Comparison of ENCODE assay signal across 8 mouse cellular contexts in genomic region chr11:69420554-69421000, GRCm38 (mm10). TPM values are rescaled to one million over a fixed set of nuclear protein-coding genes. Genes with fewer than 3 reads are reported as not detected.
A peak's percentile ranks its signal among the peaks of the same experiment; 100 is the strongest.
DNase-seq lines count a peak whose midpoint lies in the region; ATAC-seq and TF ChIP-seq lines count a peak whose summit lies in the region.

No protein-coding gene starts in this region.

- peak overlapping the region; percentile 88 for H3K4me2 ChIP-seq in heart, embryonic 12.5 days
- peak overlapping the region; percentile 99 for H3K4me2 ChIP-seq in forebrain, embryonic 13.5 days
- peak overlapping the region; percentile 95 for H3K4me2 ChIP-seq in liver, embryonic 13.5 days

- peaks cover 42% of the 10 kb centered on the region for H3K4me1 ChIP-seq in heart, embryonic 12.5 days (replicated peaks)
- peaks cover 50% of the 10 kb centered on the region for H3K4me1 ChIP-seq in E14TG2a.4 (replicated peaks; ENCODE audit: low read depth, low read length)
- peaks cover 48% of the 10 kb centered on the region for H3K4me1 ChIP-seq in forebrain, embryonic 13.5 days
- peaks cover 65% of the 10 kb centered on the region for H3K4me1 ChIP-seq in liver, embryonic 13.5 days (replicated peaks)

- no peaks in the 10 kb centered on the region for H3K9me3 ChIP-seq in heart, embryonic 12.5 days (replicated peaks)
- no peaks in the 10 kb centered on the region for H3K9me3 ChIP-seq in E14TG2a.4 (ENCODE audit: low read length)
- H3K9me3 ChIP-seq in forebrain, embryonic 13.5 days (replicated peaks) = no peaks in the 10 kb centered on the region
- no peaks in the 10 kb centered on the region for H3K9me3 ChIP-seq in liver, embryonic 13.5 days (replicated peaks)

- H3K27me3 ChIP-seq in heart, embryonic 12.5 days (replicated peaks) = peaks cover 27% of the 10 kb centered on the region
- H3K27me3 ChIP-seq in E14TG2a.4 (ENCODE audit: insufficient read depth, low read length) = peaks cover 36% of the 10 kb centered on the region
- H3K27me3 ChIP-seq in forebrain, embryonic 13.5 days = peaks cover 32% of the 10 kb centered on the region
- H3K27me3 ChIP-seq in liver, embryonic 13.5 days = peaks cover 51% of the 10 kb centered on the region

- H3K36me3 ChIP-seq in heart, embryonic 12.5 days = no peaks in the 10 kb centered on the region
- no peaks in the 10 kb centered on the region for H3K36me3 ChIP-seq in E14TG2a.4 (ENCODE audit: insufficient read depth, low read length)
- no peaks in the 10 kb centered on the region for H3K36me3 ChIP-seq in forebrain, embryonic 13.5 days (ENCODE audit: poor library complexity, severe bottlenecking)
- no peaks in the 10 kb centered on the region for H3K36me3 ChIP-seq in liver, embryonic 13.5 days

- 10% methylated on average over 10 of the region's 10 CpGs for WGBS in heart, embryonic 12.5 days
- WGBS in forebrain, embryonic 13.5 days = 8% methylated on average over 10 of the region's 10 CpGs
- WGBS in liver, embryonic 13.5 days (ENCODE audit: insufficient replicate concordance) = 14% methylated on average over 10 of the region's 10 CpGs

- no peak for ATAC-seq in heart, embryonic 12.5 days (ENCODE audit: insufficient number of reproducible peaks, low FRiP score)
- no peak for ATAC-seq in forebrain, embryonic 13.5 days
- no peak for ATAC-seq in liver, embryonic 13.5 days (ENCODE audit: low read depth)
- no peak for ATAC-seq in cerebellum, adult (ENCODE audit: insufficient number of reproducible peaks, low FRiP score, low TSS enrichment)

- H3K4me3 ChIP-seq in heart, embryonic 12.5 days = peak overlapping the region; percentile 64
- peak overlapping the region; percentile 83 for H3K4me3 ChIP-seq in E14TG2a.4 (replicated peaks; ENCODE audit: low read length)
- peak overlapping the region; percentile 79 for H3K4me3 ChIP-seq in forebrain, embryonic 13.5 days
- peak overlapping the region; percentile 61 for H3K4me3 ChIP-seq in liver, embryonic 13.5 days (replicated peaks)

- no peak for DNase-seq in heart, adult 9 months (ENCODE audit: low spot score in 2 of 2)
- DNase-seq in liver, embryonic 13.5 days = no peak
- no peak for DNase-seq in retina, postnatal 1 day
- DNase-seq in adrenal gland, postnatal 25 days = no peak

- peak overlapping the region; percentile 58 for H3K9ac ChIP-seq in heart, embryonic 12.5 days
- H3K9ac ChIP-seq in forebrain, embryonic 13.5 days = peak overlapping the region; percentile 9; the same call in 1 of the 2 replicates
- no peak overlapping the region; the same call in 1 of the 2 replicates for H3K9ac ChIP-seq in liver, embryonic 13.5 days

- TF ChIP-seq CTCF in E14TG2a.4 (conservative IDR thresholded peaks at IDR 0.05; ENCODE audit: low read length) = no peak

- no peak overlapping the region for H3K27ac ChIP-seq in heart, embryonic 12.5 days (ENCODE audit: poor library complexity, severe bottlenecking)
- H3K27ac ChIP-seq in forebrain, embryonic 13.5 days = no peak overlapping the region
- no peak overlapping the region for H3K27ac ChIP-seq in liver, embryonic 13.5 days

RNA-seq across cellular contexts. Expression of gene Kdm6b, which starts 7.1 kb away (rescaled TPM):
- 24.9 and 25.4 TPM in 2 replicates for polyA plus RNA-seq in heart, embryonic 12.5 days (2016; fragmentation: Nextera tagmentation; extraction: Ambion mirVana)
- polyA plus RNA-seq in forebrain, embryonic 13.5 days (2015; fragmentation: Nextera tagmentation; extraction: Ambion mirVana) = 55.4 and 59.3 TPM in 2 replicates
- polyA plus RNA-seq in liver, embryonic 13.5 days (2015; fragmentation: Nextera tagmentation; extraction: Ambion mirVana) = 4.8 and 5.1 TPM in 2 replicates
- 45.1 and 46.2 TPM in 2 replicates for total RNA-seq in adrenal gland, postnatal 25 days (2021)

RNA-seq across cellular contexts. Expression of gene Tmem88, which starts 22.5 kb away (rescaled TPM):
- polyA plus RNA-seq in heart, embryonic 12.5 days (2016; fragmentation: Nextera tagmentation; extraction: Ambion mirVana) = 34.4 and 35.7 TPM in 2 replicates
- 6.3 and 6.6 TPM in 2 replicates for polyA plus RNA-seq in forebrain, embryonic 13.5 days (2015; fragmentation: Nextera tagmentation; extraction: Ambion mirVana)
- 8.9 and 9.5 TPM in 2 replicates for polyA plus RNA-seq in liver, embryonic 13.5 days (2015; fragmentation: Nextera tagmentation; extraction: Ambion mirVana)
- total RNA-seq in adrenal gland, postnatal 25 days (2021) = 13.9 and 16.9 TPM in 2 replicates

RNA-seq across cellular contexts. Expression of gene Cyb5d1, which starts 25.1 kb away (rescaled TPM):
- polyA plus RNA-seq in heart, embryonic 12.5 days (2016; fragmentation: Nextera tagmentation; extraction: Ambion mirVana) = 24.8 and 27.1 TPM in 2 replicates
- polyA plus RNA-seq in forebrain, embryonic 13.5 days (2015; fragmentation: Nextera tagmentation; extraction: Ambion mirVana) = 45.9 and 48.6 TPM in 2 replicates
- 10.3 and 13.0 TPM in 2 replicates for polyA plus RNA-seq in liver, embryonic 13.5 days (2015; fragmentation: Nextera tagmentation; extraction: Ambion mirVana)
- 43.5 and 51.0 TPM in 2 replicates for total RNA-seq in adrenal gland, postnatal 25 days (2021)

RNA-seq across cellular contexts. Expression of gene Naa38, which starts 25.3 kb away (rescaled TPM):
- polyA plus RNA-seq in heart, embryonic 12.5 days (2016; fragmentation: Nextera tagmentation; extraction: Ambion mirVana) = 147 and 150 TPM in 2 replicates
- 100.0 and 108 TPM in 2 replicates for polyA plus RNA-seq in forebrain, embryonic 13.5 days (2015; fragmentation: Nextera tagmentation; extraction: Ambion mirVana)
- 102 and 105 TPM in 2 replicates for polyA plus RNA-seq in liver, embryonic 13.5 days (2015; fragmentation: Nextera tagmentation; extraction: Ambion mirVana)
- 127 and 149 TPM in 2 replicates for total RNA-seq in adrenal gland, postnatal 25 days (2021)

RNA-seq across cellular contexts. Expression of gene Chd3, which starts 51.4 kb away (rescaled TPM):
- polyA plus RNA-seq in heart, embryonic 12.5 days (2016; fragmentation: Nextera tagmentation; extraction: Ambion mirVana) = 19.2 and 23.5 TPM in 2 replicates
- 104 and 106 TPM in 2 replicates for polyA plus RNA-seq in forebrain, embryonic 13.5 days (2015; fragmentation: Nextera tagmentation; extraction: Ambion mirVana)
- polyA plus RNA-seq in liver, embryonic 13.5 days (2015; fragmentation: Nextera tagmentation; extraction: Ambion mirVana) = 2.6 and 4.4 TPM in 2 replicates
- total RNA-seq in adrenal gland, postnatal 25 days (2021) = 105 and 111 TPM in 2 replicates
